ENCODE assay signal across 1 mouse cellular context in genomic region chr17:65532381-65532780, GRCm38 (mm10). TPM values are rescaled to one million over a fixed set of nuclear protein-coding genes. Genes with fewer than 3 reads are reported as not detected.
"Had no signal": no experiment of that assay in that cellular context is flagged by ENCODE, and none has a peak within 500 bp of the region (broad histone marks: within the 10 kb centered on the region; RNA-seq: fewer than 3 reads in every experiment).

No protein-coding gene starts in this region.

RNA-seq across cellular contexts. Expression of gene Tmem232, which starts 8.2 kb away (rescaled TPM):
- total RNA-seq: neutrophil, adult 5-6 weeks had no signal
